Mouse (Mus musculus) bone marrow, adult 2 months (tissue): ENCODE data around the gene Tnfsf18. TPM values are rescaled to one million over a fixed set of nuclear protein-coding genes. Genes with fewer than 3 reads are reported as not detected.

ENCODE experiments used
- H3K27ac ChIP-seq: fragments of 200-500 bp; 2 replicates; pipeline ENCODE4 v1.5.1; 2012; ENCODE audit warnings: low read depth, mild to moderate bottlenecking, control low read depth, inconsistent platforms, low read length; ENCODE audit not compliant: control insufficient read depth, poor library complexity, insufficient read depth
- H3K4me1 ChIP-seq: fragments of 200-500 bp; 2 replicates; pipeline ENCODE4 v1.6.1; 2011; ENCODE audit warnings: low read length; ENCODE audit not compliant: control insufficient read depth, insufficient read depth
- H3K4me3 ChIP-seq: fragments of 200-500 bp; replicated peaks from 2 replicates; pipeline ENCODE3; 2011; ENCODE audit warnings: mild to moderate bottlenecking, low read depth, low read length, control low read depth; ENCODE audit not compliant: control insufficient read depth
- CTCF ChIP-seq: fragments of 200-500 bp; IDR thresholded peaks from 2 replicates; pipeline ENCODE4 v1.5.1; 2011; ENCODE audit warnings: low read length, control low read depth; ENCODE audit not compliant: control insufficient read depth, insufficient read depth
- POLR2A ChIP-seq: fragments of 200-500 bp; IDR thresholded peaks from 2 replicates; pipeline ENCODE4 v1.6.1; 2011; ENCODE audit warnings: low read depth, mild to moderate bottlenecking, control low read depth, low read length, borderline replicate concordance; ENCODE audit not compliant: control insufficient read depth
- WGBS: fragments of 180-500 bp; shearing (Covaris S2); methylation state at CpG from one replicate; pipeline ENCODE4 v1.1.7; 2018; 5-methylcytosine and 5-hydroxymethylcytosine counted together
- polyA plus RNA-seq: library from polyadenylated mRNA; stranded (reverse); fragments of >200 nt; gene quantifications from 2 replicates; pipeline ENCODE4 v1.2.4, GENCODE M21; 2011; ENCODE audit warnings: low replicate concordance; ENCODE audit not compliant: missing spikeins, insufficient read depth, insufficient read length

The Tnfsf18 gene
- polyA plus RNA-seq, 1 experiment = not detected

GRCm38 (mm10) chr1:161520223-161520622 lies 25.8 kb downstream of the Tnfsf18 start:
- TF ChIP-seq POLR2A = no peak
- TF ChIP-seq CTCF = no peak
- no peak overlapping the region for H3K27ac ChIP-seq
- H3K4me3 ChIP-seq = no peak overlapping the region
- H3K4me1 ChIP-seq = no peaks in the 10 kb centered on the region; the same call in 1 of the 2 replicates
- 0% methylated on average over 1 of the region's 1 CpGs for WGBS

GRCm38 (mm10) chr1:161528173-161528572 lies 33.7 kb downstream of the Tnfsf18 start:
- H3K27ac ChIP-seq = no peak overlapping the region
- 78% methylated on average over 1 of the region's 1 CpGs for WGBS
- no peak for TF ChIP-seq CTCF
- no peak for TF ChIP-seq POLR2A
- H3K4me1 ChIP-seq = no peaks in the 10 kb centered on the region
- H3K4me3 ChIP-seq = no peak overlapping the region

DNA sequence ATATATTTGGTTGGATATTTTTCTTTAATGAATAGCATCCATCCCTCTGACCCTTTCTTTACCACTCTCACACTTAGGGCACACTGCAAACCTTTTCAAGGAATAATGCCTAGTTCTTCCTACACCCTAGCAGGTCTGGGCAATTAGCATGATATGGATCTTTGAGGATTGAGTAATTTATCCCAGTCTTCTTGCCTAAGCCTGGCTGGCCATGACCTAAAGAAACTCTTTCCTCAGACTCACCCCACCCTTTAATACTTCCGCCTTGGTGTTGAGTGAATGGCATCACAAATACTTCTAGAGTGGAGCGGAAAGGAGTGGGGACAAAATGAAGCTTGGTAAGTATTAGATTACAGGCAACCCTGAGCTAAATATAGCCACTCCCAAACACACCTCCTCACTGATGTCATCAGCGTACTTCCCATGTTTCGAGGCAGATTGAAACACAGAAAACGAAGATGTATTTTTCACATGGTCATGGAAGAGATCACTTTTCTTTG lies 56.2 kb downstream of the Tnfsf18 start:
- Histone ChIP-seq H3K27ac (no peak overlapping the region), H3K4me1 (no peaks in the 10 kb centered on the region), H3K4me3 (no peak overlapping the region)
- TF ChIP-seq CTCF (no peak), POLR2A (no peak)
- 82% methylated on average over 5 of the region's 5 CpGs for WGBS

- H3K4me1 ChIP-seq = no peaks in the 10 kb centered on the region
- H3K27ac ChIP-seq = no peak overlapping the region
- no peak for TF ChIP-seq POLR2A
- no peak for TF ChIP-seq CTCF
- no peak overlapping the region for H3K4me3 ChIP-seq
- 69% methylated on average over 2 of the region's 2 CpGs for WGBS
Observed at GRCm38 (mm10) chr1:161552098-161552497, 57.6 kb downstream of the Tnfsf18 start.

Other genes with a start within 250 kb of the Tnfsf18 start
- 80.0 and 110 TPM in 2 replicates for gene Prdx6, start 243.4 kb upstream of the Tnfsf18 start, polyA plus RNA-seq
- gene Tnfsf4, start 99.2 kb upstream of the Tnfsf18 start, polyA plus RNA-seq = not detected in 2 replicates